Mouse (Mus musculus) testis, postnatal 10 days (tissue): ENCODE measurements around the gene Zbed5.
"Not testable (repeated sequence)": the region's sequence is repeated elsewhere in the genome, so short reads cannot be mapped to it uniquely, and the experiment has no call there.

ENCODE experiments used
- DNase-seq: peaks from one replicate; pipeline ENCODE4 v3.0.0; 2021; ENCODE audit warnings: low spot score

Gene Zbed5

GRCm38 (mm10) chr5:129908242-129908965 is 12.9 kb downstream of the Zbed5 start, which contains the start of gene Nupr1l:
Gene Nupr1l, plus strand, starts transcription at chr5:129908540.
- peak; percentile 97 for DNase-seq

DNA sequence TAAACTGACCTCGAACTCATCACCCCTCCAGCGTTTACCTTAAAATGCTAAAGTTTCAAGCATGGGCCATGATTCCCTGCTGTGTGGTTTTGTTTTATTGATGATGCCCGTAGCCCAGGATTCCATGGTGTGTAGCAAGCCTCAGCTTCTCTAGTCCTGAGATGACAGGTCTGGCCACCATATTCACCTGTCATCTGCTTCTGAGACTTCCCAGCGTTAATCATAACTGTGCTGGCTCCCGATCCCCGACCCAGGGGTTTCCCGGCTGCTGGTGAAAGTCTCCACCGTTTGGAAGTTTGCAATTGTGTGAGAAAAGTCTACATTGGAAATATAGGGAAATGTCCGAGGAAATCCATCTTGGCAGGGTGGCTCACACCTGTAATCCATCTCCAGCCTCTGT is 13.6 kb downstream of the Zbed5 start:
- DNase-seq = no peak

- DNase-seq = no peak
These were observed 14.1 kb downstream of the Zbed5 start for GRCm38 (mm10) chr5:129909591-129909990.

DNA sequence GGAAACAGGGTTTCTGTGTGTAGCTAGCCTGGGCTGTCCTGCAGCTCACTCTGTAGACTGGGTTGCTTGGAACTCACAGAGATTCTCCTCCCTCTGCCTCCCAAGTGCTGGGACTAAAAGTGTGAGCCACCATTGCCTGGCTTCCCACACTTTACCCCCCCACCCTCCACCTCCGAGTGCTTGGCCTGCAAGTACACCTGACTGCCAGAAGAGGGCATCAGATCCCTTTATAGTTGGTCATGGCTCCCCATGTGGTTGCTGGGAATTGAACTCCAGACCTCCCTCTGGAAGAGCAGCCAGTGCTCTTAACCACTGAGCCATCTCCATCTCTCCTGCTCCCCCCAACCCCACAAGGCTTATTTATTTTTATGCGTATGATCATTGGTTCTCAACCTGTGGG is 18.5 kb downstream of the Zbed5 start:
- no peak for DNase-seq

DNA sequence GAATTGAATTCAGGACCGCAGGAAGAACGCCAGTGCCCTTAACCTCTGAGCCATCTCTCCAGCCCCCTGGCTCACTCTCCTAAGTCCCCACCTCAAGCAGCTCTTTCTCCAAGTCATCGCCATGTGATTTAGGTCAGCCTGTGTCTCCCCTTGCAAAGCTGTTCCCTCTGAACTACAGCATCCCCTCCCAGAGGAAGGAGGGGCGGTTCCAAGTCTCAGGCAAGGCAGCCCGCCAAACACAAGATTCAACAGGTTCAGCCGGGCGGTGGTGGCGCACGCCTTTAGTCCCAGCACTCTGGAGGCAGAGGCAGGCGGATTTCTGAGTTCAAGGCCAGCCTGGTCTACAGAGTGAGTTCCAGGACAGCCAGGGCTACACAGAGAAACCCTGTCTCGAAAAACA is 20.0 kb downstream of the Zbed5 start:
- not testable (repeated sequence) for DNase-seq

DNA sequence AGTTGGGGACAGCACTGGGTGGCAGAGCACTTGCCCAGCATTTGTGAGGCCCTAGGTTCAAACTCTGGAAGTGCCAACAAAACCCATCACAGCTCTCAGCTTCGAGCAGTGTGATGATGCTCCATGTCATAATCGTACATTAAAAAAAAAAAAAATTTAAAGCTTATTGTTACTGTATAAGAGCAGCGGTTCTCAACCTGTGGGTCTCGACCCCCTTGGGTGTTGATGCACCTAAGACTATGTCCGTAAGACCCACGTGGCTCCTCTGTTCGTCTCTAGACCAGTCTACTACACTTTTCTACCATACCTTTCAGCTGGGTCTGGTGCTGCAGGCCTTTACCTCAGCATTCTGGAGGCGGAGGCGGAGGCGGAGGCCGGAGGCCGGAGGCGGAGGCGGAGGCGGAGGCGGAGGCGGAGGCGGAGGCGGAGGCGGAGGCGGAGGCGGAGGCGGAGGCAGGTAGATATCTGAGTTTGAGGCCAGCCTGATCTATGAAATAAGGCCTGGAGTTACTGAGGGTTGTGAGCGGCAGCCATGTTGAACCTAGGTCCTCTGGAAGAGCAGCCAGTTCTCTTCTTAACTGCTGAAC is 22.6 kb downstream of the Zbed5 start:
- DNase-seq = no peak

DNA sequence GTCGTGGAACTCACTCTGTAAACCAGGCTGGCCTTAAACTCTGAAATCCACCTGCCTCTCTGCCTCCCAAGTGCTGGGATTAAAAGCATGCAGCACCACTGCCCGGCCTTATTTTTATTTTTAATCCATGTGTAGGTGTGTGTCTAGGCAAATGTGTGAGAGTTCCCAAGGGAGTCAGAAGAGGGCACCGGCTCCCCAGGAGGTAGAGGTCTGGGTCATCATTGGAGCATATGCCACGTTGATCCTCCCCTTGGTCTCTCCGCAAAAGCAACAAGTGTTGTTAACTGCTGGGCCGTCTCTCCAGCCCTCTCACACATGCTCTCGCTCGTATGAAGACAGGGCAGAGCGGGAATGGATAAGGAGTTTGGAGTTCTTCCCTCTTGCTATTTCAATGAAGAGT is 23.2 kb downstream of the Zbed5 start:
- no peak for DNase-seq

DNA sequence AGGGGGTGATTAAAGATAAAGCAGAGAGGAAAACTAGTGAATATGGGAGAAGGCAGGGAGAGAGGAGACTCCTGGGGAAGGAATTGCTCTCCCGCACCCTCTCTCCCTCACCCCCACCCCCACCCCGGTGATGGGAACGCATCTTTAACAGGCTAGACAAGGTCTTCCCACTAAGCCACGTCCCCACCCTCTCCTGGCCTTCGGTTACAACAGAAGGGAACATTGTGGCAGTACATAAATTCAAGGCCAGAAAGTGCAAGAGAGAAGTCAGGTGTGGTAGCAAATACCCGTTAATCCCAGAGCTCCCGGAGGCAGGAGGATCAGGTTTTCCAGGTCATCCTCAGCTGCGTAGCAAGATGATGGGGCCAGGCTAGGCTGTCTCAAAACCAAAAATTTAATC is 23.8 kb downstream of the Zbed5 start:
- no peak for DNase-seq

GRCm38 (mm10) chr5:129921972-129922371 is 26.4 kb downstream of the Zbed5 start:
- DNase-seq = no peak

- DNase-seq = no peak
These were observed 29.4 kb downstream of the Zbed5 start for GRCm38 (mm10) chr5:129924820-129925452.

DNA sequence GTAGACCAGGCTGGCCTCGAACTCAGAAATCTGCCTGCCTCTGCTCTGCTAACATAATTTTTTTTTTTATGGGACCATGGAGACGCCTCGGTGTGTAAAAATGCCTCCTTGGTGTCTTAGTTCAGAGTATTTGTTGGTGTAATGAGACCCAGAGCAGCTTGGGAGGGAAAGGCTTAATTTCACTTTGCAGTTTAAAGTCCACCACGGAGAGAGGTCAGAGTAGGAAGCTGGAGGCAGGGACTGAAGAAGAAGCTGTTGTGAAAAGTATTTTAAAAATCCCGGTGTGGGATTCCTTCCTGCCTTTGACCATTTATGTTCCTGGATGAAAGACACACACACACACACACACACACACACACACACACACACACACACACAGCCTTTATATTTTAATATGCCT is 30.4 kb downstream of the Zbed5 start:
- no peak for DNase-seq

- DNase-seq = no peak
These were observed 34.7 kb downstream of the Zbed5 start for GRCm38 (mm10) chr5:129929924-129930855.

DNA sequence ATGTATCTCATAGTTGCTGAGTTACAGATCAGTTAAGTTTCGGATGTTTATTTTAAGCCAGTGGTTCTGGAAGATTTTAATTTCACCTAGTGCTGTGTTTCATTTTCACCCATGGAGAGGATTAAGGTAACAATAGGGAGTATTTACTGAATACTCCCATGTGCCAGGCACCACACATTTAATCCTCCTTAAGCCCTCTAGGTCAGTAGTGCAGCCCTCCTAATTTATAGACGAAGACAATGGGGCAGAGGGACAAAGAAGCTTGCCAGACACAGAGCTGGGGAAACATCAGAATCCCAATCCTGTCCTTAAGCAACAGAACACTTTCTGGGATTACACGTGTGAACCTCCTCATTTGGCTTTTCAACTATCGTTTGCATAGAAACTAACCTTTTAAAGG is 41.4 kb downstream of the Zbed5 start:
- no peak for DNase-seq

DNA sequence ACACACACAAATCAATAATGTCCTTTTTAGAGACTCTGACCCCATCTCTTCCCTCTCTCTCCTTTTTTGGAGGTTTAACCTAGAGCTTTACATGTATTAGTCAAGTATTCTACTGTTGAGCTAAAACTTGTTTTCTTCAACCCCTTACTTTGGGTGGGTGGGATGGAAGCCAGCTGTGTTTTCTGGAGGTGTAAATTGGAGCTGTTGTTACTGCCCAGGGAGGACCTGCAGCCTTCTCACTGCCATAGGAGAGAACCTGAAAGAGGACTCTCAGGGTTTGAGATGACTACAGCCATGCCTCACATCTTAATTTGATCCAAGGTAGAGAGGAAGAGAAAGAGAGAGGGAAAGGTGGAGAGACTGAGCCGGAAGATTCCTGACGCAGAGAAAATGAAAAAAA is 44.8 kb downstream of the Zbed5 start:
- no peak for DNase-seq

DNA sequence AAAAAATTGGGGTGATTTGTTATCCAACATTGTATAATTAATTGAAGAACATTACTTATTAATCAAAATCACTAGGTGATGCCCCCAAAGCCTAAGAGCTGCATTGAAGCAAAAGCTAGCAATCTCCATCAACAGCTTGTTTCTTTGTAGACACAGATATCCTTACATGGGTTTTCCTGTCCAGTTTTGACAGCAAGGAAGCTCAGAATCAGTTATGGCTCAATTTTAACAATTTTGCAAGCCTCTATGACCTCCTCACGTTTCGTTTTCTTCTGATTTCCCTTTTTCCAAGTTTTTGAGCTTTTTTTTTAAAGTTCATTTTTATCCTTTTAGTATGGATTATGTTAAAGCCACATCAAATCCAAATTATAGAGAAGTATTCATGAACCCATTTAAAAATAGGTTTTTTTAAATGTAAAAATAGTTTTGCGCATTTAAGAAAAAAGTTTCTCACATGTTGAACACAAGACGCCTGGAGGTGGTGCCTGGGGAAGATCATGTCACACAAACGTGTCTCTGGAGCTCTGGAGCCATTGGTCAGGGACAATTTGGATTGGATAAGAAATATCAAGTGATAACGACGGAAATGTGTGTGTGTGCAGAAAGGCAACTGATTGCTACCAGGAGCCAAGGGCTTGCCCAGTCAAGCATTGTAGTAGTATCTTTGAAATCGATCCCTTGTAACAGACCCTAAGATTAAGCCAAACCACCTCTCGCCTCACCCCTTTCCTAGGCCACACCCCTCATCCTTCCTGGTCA is 45.4 kb downstream of the Zbed5 start:
- no peak for DNase-seq

DNA sequence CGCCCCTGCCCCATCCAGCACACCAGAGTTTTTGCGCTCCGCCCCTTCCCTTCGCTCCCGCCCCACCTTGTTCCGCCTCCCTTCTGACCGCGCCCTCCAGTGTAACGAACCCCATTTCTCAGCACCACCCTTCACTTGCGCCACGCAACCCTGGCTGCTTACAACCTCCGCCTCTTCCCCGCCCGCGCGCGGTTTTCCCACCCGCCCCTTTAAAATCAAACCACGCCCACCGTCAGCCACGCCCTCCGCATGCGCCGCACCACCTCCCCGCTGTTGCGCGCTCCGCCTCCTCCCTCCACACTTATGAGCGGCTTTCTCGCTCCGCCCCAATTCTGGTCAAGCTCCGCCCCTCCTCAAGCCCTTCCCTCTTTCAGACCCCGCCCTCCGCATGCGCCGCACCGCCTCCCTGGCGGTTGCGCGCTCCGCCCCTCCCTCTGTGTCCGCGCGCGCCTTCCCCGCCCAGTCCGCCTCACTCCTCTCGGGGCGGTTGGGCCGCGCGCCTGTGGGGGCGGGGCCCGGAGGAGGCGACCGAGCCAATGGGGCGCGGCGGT is 46.0 kb downstream of the Zbed5 start, which contains the start of gene Vkorc1l1:
TSS of gene Vkorc1l1 (plus strand) at position 476 of the 551 bp plus-strand sequence.
- peak; percentile 100 for DNase-seq

- DNase-seq = peak; percentile 71
These were observed 46.8 kb downstream of the Zbed5 start for GRCm38 (mm10) chr5:129942073-129942939.

DNA sequence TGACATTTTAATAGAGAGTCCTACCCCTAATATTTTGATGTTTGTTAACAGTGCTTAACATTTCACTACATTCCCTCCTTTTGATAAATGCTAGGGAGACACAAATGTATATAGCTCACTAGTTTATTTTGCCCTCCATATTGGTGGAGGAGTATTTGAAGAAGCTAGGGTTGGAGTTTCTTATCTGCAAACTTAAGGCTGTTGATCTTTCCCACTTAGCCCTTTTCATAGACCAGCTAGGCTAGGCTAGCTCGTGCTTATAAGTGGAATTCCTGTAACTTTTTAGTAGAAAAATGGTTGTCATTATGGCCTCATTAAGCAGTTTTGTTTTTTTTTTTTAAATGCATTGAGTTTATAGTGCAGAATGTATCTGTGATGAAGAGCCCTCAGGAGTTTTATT is 47.9 kb downstream of the Zbed5 start:
- DNase-seq = no peak

GRCm38 (mm10) chr5:129947528-129948033 is 52.1 kb downstream of the Zbed5 start:
- no peak for DNase-seq

GRCm38 (mm10) chr5:129952143-129952542 is 56.6 kb downstream of the Zbed5 start:
- no peak for DNase-seq
